ENCODE assay signal across 8 mouse cellular contexts in the genomic region with DNA sequence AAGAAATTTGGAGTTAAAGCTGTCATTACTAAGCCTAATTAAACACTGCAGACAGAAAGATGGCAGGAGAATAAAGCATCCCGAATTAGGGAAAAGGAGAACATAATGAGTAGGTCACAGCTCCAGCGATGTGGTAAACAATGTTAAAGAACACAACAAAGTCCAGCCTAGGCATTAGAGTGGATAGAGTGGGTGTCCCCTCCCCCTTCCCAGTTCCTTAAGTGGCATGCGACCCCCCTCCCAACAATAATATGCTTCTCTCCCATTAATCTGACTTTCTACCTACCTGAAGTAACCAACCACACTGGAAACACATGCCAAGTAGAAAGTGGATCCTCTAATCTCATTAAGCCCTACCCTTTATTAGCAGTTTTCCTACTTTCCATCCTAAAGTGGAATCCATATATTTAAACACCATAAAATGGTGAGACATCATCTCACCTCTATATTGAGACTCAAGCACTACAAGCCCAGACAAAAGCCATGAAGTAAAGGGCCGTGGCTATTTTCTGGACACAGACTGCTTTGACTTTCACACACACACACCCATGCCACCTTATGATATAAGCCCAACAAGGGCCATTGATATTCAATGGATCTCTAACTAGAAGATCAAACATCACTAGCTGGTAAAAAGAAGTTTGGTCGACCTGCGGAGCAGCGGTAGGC. TPM values are rescaled to one million over a fixed set of nuclear protein-coding genes. Genes with fewer than 3 reads are reported as not detected.
DNase-seq lines count a peak whose midpoint lies in the region; ATAC-seq and TF ChIP-seq lines count a peak whose summit lies in the region.

No protein-coding gene starts in this region.

- intact Hi-C loops in left cerebral cortex, postnatal 36 days (cut with DNase I), result no loop called here

- no peak for ATAC-seq in forebrain, embryonic 15.5 days (replicated peaks)
- ATAC-seq in liver, embryonic 16.5 days (ENCODE audit: low read depth), result no peak

- H3K9ac ChIP-seq in forebrain, embryonic 15.5 days (replicated peaks), result peak overlapping the region; percentile 97
- H3K9ac ChIP-seq in liver, embryonic 16.5 days (ENCODE audit: low read depth, low read length), result peak overlapping the region; percentile 95

- peak overlapping the region; percentile 67 for H3K4me2 ChIP-seq in forebrain, embryonic 15.5 days (replicated peaks)
- peak overlapping the region; percentile 78 for H3K4me2 ChIP-seq in liver, embryonic 16.5 days (ENCODE audit: low read depth, low read length)

- peak overlapping the region; percentile 98 for H3K27ac ChIP-seq in heart, embryonic 10.5 days
- H3K27ac ChIP-seq in forebrain, embryonic 15.5 days (replicated peaks), result peak overlapping the region; percentile 100
- H3K27ac ChIP-seq in liver, embryonic 16.5 days (ENCODE audit: low read length), result peak overlapping the region; percentile 100

- no peaks in the 10 kb centered on the region for H3K9me3 ChIP-seq in heart, embryonic 10.5 days
- H3K9me3 ChIP-seq in E14TG2a.4 (ENCODE audit: low read length), result peaks cover 3% of the 10 kb centered on the region
- no peaks in the 10 kb centered on the region for H3K9me3 ChIP-seq in forebrain, embryonic 15.5 days
- H3K9me3 ChIP-seq in liver, embryonic 16.5 days (replicated peaks; ENCODE audit: control insufficient read depth, low read length), result no peaks in the 10 kb centered on the region

- H3K4me1 ChIP-seq in heart, embryonic 10.5 days, result peaks cover 20% of the 10 kb centered on the region
- peaks cover 43% of the 10 kb centered on the region for H3K4me1 ChIP-seq in E14TG2a.4 (replicated peaks; ENCODE audit: low read depth, low read length)
- H3K4me1 ChIP-seq in forebrain, embryonic 15.5 days, result peaks cover 32% of the 10 kb centered on the region
- peaks cover 18% of the 10 kb centered on the region for H3K4me1 ChIP-seq in liver, embryonic 16.5 days (ENCODE audit: control insufficient read depth, low read depth, low read length)

- TF ChIP-seq CTCF in E14TG2a.4 (conservative IDR thresholded peaks at IDR 0.05; ENCODE audit: low read length), result no peak

- WGBS in heart, embryonic 10.5 days, result 8% methylated on average over 7 of the region's 7 CpGs
- 2% methylated on average over 7 of the region's 7 CpGs for WGBS in forebrain, embryonic 15.5 days
- 6% methylated on average over 7 of the region's 7 CpGs for WGBS in liver, embryonic 16.5 days (ENCODE audit: insufficient replicate concordance)

- no peaks in the 10 kb centered on the region for H3K27me3 ChIP-seq in heart, embryonic 10.5 days (ENCODE audit: insufficient read depth, poor library complexity, severe bottlenecking)
- H3K27me3 ChIP-seq in E14TG2a.4 (ENCODE audit: insufficient read depth, low read length), result no peaks in the 10 kb centered on the region
- H3K27me3 ChIP-seq in forebrain, embryonic 15.5 days, result no peaks in the 10 kb centered on the region
- H3K27me3 ChIP-seq in liver, embryonic 16.5 days (ENCODE audit: control insufficient read depth, insufficient read depth, low read depth, low read length), result no peaks in the 10 kb centered on the region

- no peaks in the 10 kb centered on the region for H3K36me3 ChIP-seq in heart, embryonic 10.5 days
- H3K36me3 ChIP-seq in E14TG2a.4 (ENCODE audit: insufficient read depth, low read length), result peaks cover 5% of the 10 kb centered on the region; the same call in 1 of the 2 replicates
- H3K36me3 ChIP-seq in forebrain, embryonic 15.5 days, result no peaks in the 10 kb centered on the region
- no peaks in the 10 kb centered on the region for H3K36me3 ChIP-seq in liver, embryonic 16.5 days (ENCODE audit: control insufficient read depth, insufficient read depth)

- DNase-seq in heart, embryonic 10.5 days (ENCODE audit: low spot score), result no peak
- no peak for DNase-seq in heart, adult 8-10 months (ENCODE audit: low spot score)
- no peak for DNase-seq in left cerebral cortex, adult 18-20 months (ENCODE audit: low spot score in 2 of 2)
- DNase-seq in urinary bladder, postnatal 10 days (ENCODE audit: low spot score), result no peak
- DNase-seq in left cerebral cortex, postnatal 36 days (ENCODE audit: low spot score in 2 of 2), result no peak

- H3K4me3 ChIP-seq in heart, embryonic 10.5 days, result peak overlapping the region; percentile 93
- peak overlapping the region; percentile 99 for H3K4me3 ChIP-seq in E14TG2a.4 (replicated peaks; ENCODE audit: low read length)
- H3K4me3 ChIP-seq in forebrain, embryonic 15.5 days, result peak overlapping the region; percentile 97
- peak overlapping the region; percentile 94 for H3K4me3 ChIP-seq in liver, embryonic 16.5 days (ENCODE audit: low read depth, low read length)

RNA-seq across cellular contexts. Expression of a gene that starts 1.5 kb away (rescaled TPM):
- polyA plus RNA-seq in heart, embryonic 10.5 days (2016; fragmentation: Nextera tagmentation; extraction: Ambion mirVana), result 8.7 and 11.1 TPM in 2 replicates
- total RNA-seq in heart, adult 8-10 months (2022), result 100 to 1,000 TPM; 158 to 181 (median 160) TPM
- 9.6 and 11.0 TPM in 2 replicates for polyA plus RNA-seq in forebrain, embryonic 15.5 days (2015; fragmentation: Nextera tagmentation; extraction: Ambion mirVana)
- polyA plus RNA-seq in liver, embryonic 16.5 days (2015; fragmentation: Nextera tagmentation; extraction: Ambion mirVana), result 2.9 and 3.2 TPM in 2 replicates
- 100 to 1,000 TPM in 1 of 2 experiments, 10 to 100 TPM in 1; 99.9 to 105 TPM for total RNA-seq in left cerebral cortex, adult 18-20 months (2021)
- 100 to 1,000 TPM; 102 to 103 TPM for total RNA-seq in left cerebral cortex, postnatal 36 days (2021)
